Mouse (Mus musculus): ENCODE data around the gene Rbms3.

DNA sequence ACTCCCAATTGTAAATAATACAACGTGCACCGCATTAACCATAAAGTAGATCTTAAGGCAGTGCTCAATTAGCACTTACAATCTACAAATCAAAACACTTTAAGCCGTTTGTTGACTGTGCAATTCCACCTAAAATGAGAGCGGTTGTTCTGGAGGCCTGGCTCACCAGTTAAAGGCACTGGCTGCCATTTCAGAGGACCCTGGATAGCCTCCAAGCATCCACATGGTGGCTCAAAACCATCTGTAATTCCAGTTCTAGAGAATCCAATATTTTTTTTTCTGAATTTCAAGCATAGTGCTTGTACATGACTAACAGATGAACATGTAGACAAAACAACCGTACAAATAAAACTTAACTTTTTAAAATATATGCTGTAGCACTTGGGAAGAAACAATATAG, 460.5 kb downstream of the Rbms3 start:
- no peak for TF ChIP-seq ZNF384 (IDR thresholded peaks at IDR 0.05; ENCODE audit: low read depth, low read length)
- no peak for TF ChIP-seq HCFC1 (IDR thresholded peaks at IDR 0.05; ENCODE audit: borderline replicate concordance, insufficient read depth, low read length)

Data from ES-E14 (cell line).